Mouse (Mus musculus) layer of hippocampus, adult 2 months (tissue): ENCODE data around the gene Gm42674. TPM values are rescaled to one million over a fixed set of nuclear protein-coding genes. Genes with fewer than 3 reads are reported as not detected.

ENCODE experiments used
- DNase-seq, 2 experiments: peaks; one replicate each; pipeline ENCODE4 v3.0.0; 2022; ENCODE audit warnings: low spot score in 2 of 2
- H3K27ac ChIP-seq: fragments of 200-600 bp; 2 replicates; pipeline ENCODE4 v1.8.1; 2022
- H3K4me3 ChIP-seq: fragments of 200-600 bp; 2 replicates; pipeline ENCODE4 v1.8.1; 2022; ENCODE audit warnings: mild to moderate bottlenecking
- CTCF ChIP-seq: fragments of 200-600 bp; conservative IDR thresholded peaks from 2 replicates; pipeline ENCODE4 v1.8.1; 2022; ENCODE audit warnings: antibody characterized with exemption, mild to moderate bottlenecking, moderate library complexity
- long read RNA-seq, 2 experiments: library from polyadenylated mRNA; stranded (forward); transcript quantifications; one replicate each; pipeline ENCODE4 v2.0.0; 2021; ENCODE audit warnings: borderline mapping rate in 2 of 2
- total RNA-seq, 2 experiments: library from RNA; stranded (reverse); gene quantifications; 2 replicates each; pipeline ENCODE4 v1.2.3; 2021

Gene Gm42674
- total RNA-seq = not detected
- long read RNA-seq, experiment 1 = 0 reads
- long read RNA-seq, experiment 2 = 0 reads

- no peak for DNase-seq
- Histone ChIP-seq H3K4me3 (no peak within 1 kb of the TSS), H3K27ac (no peak within 1 kb of the TSS)
- TF ChIP-seq CTCF = no peak
Measured at GRCm38 (mm10) chr3:90601486-90602110, at the start of gene Gm42674. Gm42674 (plus strand) TSS chr3:90601904.

GRCm38 (mm10) chr3:90552231-90552630 lies 49.5 kb upstream of the Gm42674 start:
- TF ChIP-seq CTCF = no peak

GRCm38 (mm10) chr3:90555954-90556353 lies 45.8 kb upstream of the Gm42674 start:
- DNase-seq = peak; percentile 38 to 78
- no peak for TF ChIP-seq CTCF
- Histone ChIP-seq H3K4me3 (no peak overlapping the region), H3K27ac (peak overlapping the region; percentile 86)

More at GRCm38 (mm10) chr3:90552231-90552630, 49.5 kb upstream of the Gm42674 start:
- Histone ChIP-seq H3K4me3 (no peak overlapping the region), H3K27ac (no peak overlapping the region)
- DNase-seq = no peak

GRCm38 (mm10) chr3:90560008-90560628 lies 41.6 kb upstream of the Gm42674 start, which contains the start of gene S100a3:
S100a3 (plus strand) TSS chr3:90560578.
- Histone ChIP-seq H3K27ac (no peak within 1 kb of the TSS), H3K4me3 (no peak within 1 kb of the TSS)
- TF ChIP-seq CTCF = no peak
- DNase-seq = no peak

GRCm38 (mm10) chr3:90574691-90575090 lies 27.0 kb upstream of the Gm42674 start:
- DNase-seq = no peak
- TF ChIP-seq CTCF = no peak
- Histone ChIP-seq H3K4me3 (no peak overlapping the region), H3K27ac (no peak overlapping the region)

- TF ChIP-seq CTCF = no peak
- no peak overlapping the region for H3K27ac ChIP-seq
- no peak for DNase-seq
- H3K4me3 ChIP-seq = no peak overlapping the region
Measured at GRCm38 (mm10) chr3:90575320-90575719, 26.4 kb upstream of the Gm42674 start.

- no peak for DNase-seq
- H3K27ac ChIP-seq = no peak overlapping the region
- TF ChIP-seq CTCF = no peak
- no peak overlapping the region for H3K4me3 ChIP-seq
Measured at GRCm38 (mm10) chr3:90576351-90577001, 25.2 kb upstream of the Gm42674 start.

GRCm38 (mm10) chr3:90579433-90579832 lies 22.3 kb upstream of the Gm42674 start:
- DNase-seq = no peak
- TF ChIP-seq CTCF = no peak
- no peak overlapping the region for H3K27ac ChIP-seq
- no peak overlapping the region for H3K4me3 ChIP-seq

- no peak for DNase-seq
- no peak for TF ChIP-seq CTCF
- Histone ChIP-seq H3K4me3 (no peak overlapping the region), H3K27ac (no peak overlapping the region)
Measured at GRCm38 (mm10) chr3:90581141-90581540, 20.6 kb upstream of the Gm42674 start.

- DNase-seq = no peak
- H3K4me3 ChIP-seq = no peak overlapping the region
- no peak overlapping the region for H3K27ac ChIP-seq
- peak; percentile 67 for TF ChIP-seq CTCF
Measured at GRCm38 (mm10) chr3:90582156-90582555, 19.5 kb upstream of the Gm42674 start.

GRCm38 (mm10) chr3:90582556-90582955 lies 19.1 kb upstream of the Gm42674 start:
- no peak for DNase-seq
- H3K27ac ChIP-seq = no peak overlapping the region
- no peak for TF ChIP-seq CTCF
- no peak overlapping the region for H3K4me3 ChIP-seq

GRCm38 (mm10) chr3:90583893-90584292 lies 17.8 kb upstream of the Gm42674 start:
- Histone ChIP-seq H3K4me3 (no peak overlapping the region), H3K27ac (no peak overlapping the region)
- no peak for TF ChIP-seq CTCF
- DNase-seq = no peak

GRCm38 (mm10) chr3:90585595-90585994 lies 16.1 kb upstream of the Gm42674 start:
- TF ChIP-seq CTCF = peak; percentile 93
- no peak overlapping the region for H3K27ac ChIP-seq
- no peak overlapping the region for H3K4me3 ChIP-seq
- DNase-seq = peak; percentile 76 to 82
